ENCODE assay signal across 29 mouse cellular contexts in the genomic region with DNA sequence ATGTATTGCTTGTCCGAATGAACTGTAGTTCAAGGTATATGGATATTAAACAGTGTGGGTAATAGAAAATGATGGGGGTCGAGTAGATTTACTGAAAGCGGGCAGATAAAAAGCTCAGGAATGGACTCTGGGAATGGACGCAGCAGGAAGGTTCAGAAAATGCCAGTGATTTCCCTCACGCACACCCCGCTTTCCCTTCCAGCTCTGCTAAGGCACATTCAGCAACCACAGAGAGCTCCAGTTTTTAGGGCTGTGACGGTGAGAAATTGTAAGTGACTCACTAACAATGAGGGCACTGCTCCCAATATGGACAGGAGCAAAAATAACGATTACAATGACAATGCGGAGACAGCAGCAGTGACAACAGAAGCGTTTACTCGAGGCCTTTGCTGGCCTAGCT. TPM values are rescaled to one million over a fixed set of nuclear protein-coding genes. Genes with fewer than 3 reads are reported as not detected.
A peak's percentile ranks its signal among the peaks of the same experiment; 100 is the strongest.
DNase-seq lines count a peak whose midpoint lies in the region; ATAC-seq and TF ChIP-seq lines count a peak whose summit lies in the region.
"Had no signal": no experiment of that assay in that cellular context is flagged by ENCODE, and none has a peak within 500 bp of the region (broad histone marks: within the 10 kb centered on the region; RNA-seq: fewer than 3 reads in every experiment).

No protein-coding gene starts in this region.

- no peak overlapping the region for H3K4me3 ChIP-seq in forebrain, postnatal 0 days (ENCODE audit: low read depth, low read length)
- H3K4me3 ChIP-seq in forebrain, embryonic 12.5 days (replicated peaks) = no peak overlapping the region
- no peak overlapping the region for H3K4me3 ChIP-seq in midbrain, embryonic 14.5 days (replicated peaks; ENCODE audit: low read depth, low read length)
- H3K4me3 ChIP-seq in midbrain, embryonic 10.5 days = no peak overlapping the region
- H3K4me3 ChIP-seq in hindbrain, postnatal 0 days (ENCODE audit: low read length) = no peak overlapping the region
- no peak overlapping the region for H3K4me3 ChIP-seq in neural tube, embryonic 15.5 days (replicated peaks)
- H3K4me3 ChIP-seq: embryonic facial prominence, embryonic 10.5 days; gastrocnemius, adult 2 months; left cerebral cortex, adult 2 months; stomach, embryonic 15.5 days had no signal

- ATAC-seq in forebrain, postnatal 0 days = peak; percentile 67; the same call in 1 of the 2 replicates
- no peak for ATAC-seq in forebrain, embryonic 12.5 days (ENCODE audit: low FRiP score)
- ATAC-seq in midbrain, embryonic 14.5 days (ENCODE audit: low FRiP score, low TSS enrichment) = no peak
- peak; percentile 66 for ATAC-seq in hindbrain, postnatal 0 days
- ATAC-seq in neural tube, embryonic 15.5 days (ENCODE audit: low FRiP score) = peak; percentile 73
- ATAC-seq: inflammation-experienced regulatory T-cells, adult 6 months; Patski had no signal

- WGBS in forebrain, postnatal 0 days = 62% methylated on average over 11 of the region's 11 CpGs
- WGBS in forebrain, embryonic 12.5 days = 73% methylated on average over 11 of the region's 11 CpGs
- 66% methylated on average over 11 of the region's 11 CpGs for WGBS in midbrain, embryonic 14.5 days
- 83% methylated on average over 11 of the region's 11 CpGs for WGBS in midbrain, embryonic 10.5 days
- WGBS in hindbrain, postnatal 0 days = 64% methylated on average over 11 of the region's 11 CpGs
- WGBS in neural tube, embryonic 15.5 days = 64% methylated on average over 11 of the region's 11 CpGs

- H3K9me3 ChIP-seq in forebrain, postnatal 0 days (ENCODE audit: low read length) = no peaks in the 10 kb centered on the region
- no peaks in the 10 kb centered on the region for H3K9me3 ChIP-seq in forebrain, embryonic 12.5 days
- H3K9me3 ChIP-seq in midbrain, embryonic 14.5 days (ENCODE audit: control insufficient read depth, low read length) = no peaks in the 10 kb centered on the region
- no peaks in the 10 kb centered on the region for H3K9me3 ChIP-seq in midbrain, embryonic 10.5 days (replicated peaks)
- H3K9me3 ChIP-seq in hindbrain, postnatal 0 days (ENCODE audit: low read length) = no peaks in the 10 kb centered on the region
- no peaks in the 10 kb centered on the region for H3K9me3 ChIP-seq in neural tube, embryonic 15.5 days (replicated peaks)
- H3K9me3 ChIP-seq: embryonic facial prominence, embryonic 10.5 days; G1E; stomach, embryonic 15.5 days had no signal

- peak; percentile 14 for DNase-seq in forebrain, postnatal 0 days
- DNase-seq in midbrain, embryonic 14.5 days = peak; percentile 60
- no peak for DNase-seq in midbrain, embryonic 10.5 days (ENCODE audit: low spot score)
- DNase-seq in hindbrain, postnatal 0 days (ENCODE audit: low spot score) = peak; percentile 47
- no peak for DNase-seq in spleen, postnatal 4 days (ENCODE audit: low spot score in 2 of 2)
- DNase-seq: adrenal gland, adult 8-10 months; B cell, adult 2 months; cerebellum, adult 9-11 months; gastrocnemius, adult 2 months; kidney, adult 2 months; lung, postnatal 14 days; right cerebral cortex, adult 18-20 months; right cerebral cortex, postnatal 4 days; thymus, postnatal 36 days had no signal

- H3K4me2 ChIP-seq in forebrain, postnatal 0 days (ENCODE audit: low read depth) = no peak overlapping the region
- no peak overlapping the region for H3K4me2 ChIP-seq in forebrain, embryonic 12.5 days
- H3K4me2 ChIP-seq in midbrain, embryonic 14.5 days (ENCODE audit: low read length) = peak overlapping the region; percentile 25; the same call in 1 of the 2 replicates
- 0 out of 2 replicates have a peak overlapping the region, but pooled peaks have one; percentile 16 for H3K4me2 ChIP-seq in hindbrain, postnatal 0 days (ENCODE audit: low read depth, low read length)
- H3K4me2 ChIP-seq in neural tube, embryonic 15.5 days = peak overlapping the region; percentile 7; the same call in 1 of the 2 replicates
- H3K4me2 ChIP-seq: stomach, embryonic 15.5 days had no signal

- H3K4me1 ChIP-seq in forebrain, postnatal 0 days (ENCODE audit: insufficient read depth) = no peaks in the 10 kb centered on the region
- no peaks in the 10 kb centered on the region for H3K4me1 ChIP-seq in forebrain, embryonic 12.5 days
- no peaks in the 10 kb centered on the region for H3K4me1 ChIP-seq in midbrain, embryonic 14.5 days (ENCODE audit: control insufficient read depth, insufficient read depth, low read length)
- H3K4me1 ChIP-seq in midbrain, embryonic 10.5 days = no peaks in the 10 kb centered on the region
- H3K4me1 ChIP-seq in hindbrain, postnatal 0 days (ENCODE audit: insufficient read depth, low read length) = no peaks in the 10 kb centered on the region
- no peaks in the 10 kb centered on the region for H3K4me1 ChIP-seq in neural tube, embryonic 15.5 days
- H3K4me1 ChIP-seq: embryonic facial prominence, embryonic 10.5 days; stomach, embryonic 15.5 days had no signal

- no peak for TF ChIP-seq CTCF in forebrain, postnatal 0 days (IDR thresholded peaks at IDR 0.05; ENCODE audit: low read depth)
- no peak for TF ChIP-seq CTCF in hindbrain, postnatal 0 days (IDR thresholded peaks at IDR 0.05; ENCODE audit: low read depth)

- H3K36me3 ChIP-seq in forebrain, postnatal 0 days (ENCODE audit: insufficient read depth) = no peaks in the 10 kb centered on the region
- H3K36me3 ChIP-seq in forebrain, embryonic 12.5 days (replicated peaks) = no peaks in the 10 kb centered on the region; the same call in 1 of the 2 replicates
- H3K36me3 ChIP-seq in midbrain, embryonic 14.5 days (ENCODE audit: control insufficient read depth, insufficient read depth, low read length) = no peaks in the 10 kb centered on the region
- H3K36me3 ChIP-seq in midbrain, embryonic 10.5 days = no peaks in the 10 kb centered on the region
- no peaks in the 10 kb centered on the region for H3K36me3 ChIP-seq in hindbrain, postnatal 0 days (ENCODE audit: insufficient read depth, low read length)
- no peaks in the 10 kb centered on the region for H3K36me3 ChIP-seq in neural tube, embryonic 15.5 days
- H3K36me3 ChIP-seq: embryonic facial prominence, embryonic 10.5 days; stomach, embryonic 15.5 days had no signal

- H3K9ac ChIP-seq in forebrain, postnatal 0 days = no peak overlapping the region
- no peak overlapping the region for H3K9ac ChIP-seq in forebrain, embryonic 12.5 days
- H3K9ac ChIP-seq in midbrain, embryonic 14.5 days (replicated peaks; ENCODE audit: low read length) = no peak overlapping the region
- H3K9ac ChIP-seq in hindbrain, postnatal 0 days (replicated peaks; ENCODE audit: low read length) = no peak overlapping the region
- H3K9ac ChIP-seq in neural tube, embryonic 15.5 days (replicated peaks) = no peak overlapping the region
- H3K9ac ChIP-seq: stomach, embryonic 15.5 days had no signal

- H3K27ac ChIP-seq in forebrain, postnatal 0 days (ENCODE audit: low read depth, low read length) = no peak overlapping the region
- no peak overlapping the region for H3K27ac ChIP-seq in forebrain, embryonic 12.5 days
- H3K27ac ChIP-seq in midbrain, embryonic 14.5 days (replicated peaks; ENCODE audit: low read depth, low read length) = 0 out of 2 replicates have a peak overlapping the region, but pooled peaks have one; percentile 45
- no peak overlapping the region for H3K27ac ChIP-seq in midbrain, embryonic 10.5 days (replicated peaks)
- no peak overlapping the region for H3K27ac ChIP-seq in hindbrain, postnatal 0 days
- H3K27ac ChIP-seq in neural tube, embryonic 15.5 days (replicated peaks) = no peak overlapping the region
- H3K27ac ChIP-seq: embryonic facial prominence, embryonic 10.5 days; gastrocnemius, adult 2 months; kidney, postnatal 0 days; left cerebral cortex, adult 2 months; stomach, embryonic 15.5 days had no signal

- no peaks in the 10 kb centered on the region for H3K27me3 ChIP-seq in forebrain, postnatal 0 days (ENCODE audit: insufficient read depth, low read length)
- H3K27me3 ChIP-seq in forebrain, embryonic 12.5 days = no peaks in the 10 kb centered on the region
- H3K27me3 ChIP-seq in midbrain, embryonic 14.5 days (ENCODE audit: control insufficient read depth, insufficient read depth, low read length) = no peaks in the 10 kb centered on the region
- peaks cover 31% of the 10 kb centered on the region for H3K27me3 ChIP-seq in midbrain, embryonic 10.5 days (ENCODE audit: low read depth, poor library complexity, severe bottlenecking)
- no peaks in the 10 kb centered on the region for H3K27me3 ChIP-seq in hindbrain, postnatal 0 days (ENCODE audit: insufficient read depth, low read length)
- H3K27me3 ChIP-seq in neural tube, embryonic 15.5 days (replicated peaks) = no peaks in the 10 kb centered on the region; the same call in 1 of the 2 replicates
- H3K27me3 ChIP-seq: CH12.LX; stomach, embryonic 15.5 days had no signal

RNA-seq across cellular contexts. Expression of a gene that starts 14.7 kb away (rescaled TPM):
- 5.5 and 5.6 TPM in 2 replicates for total RNA-seq in forebrain, postnatal 0 days (2014; rRNA removed)
- polyA plus RNA-seq in forebrain, postnatal 0 days (2015; fragmentation: Nextera tagmentation; extraction: Ambion mirVana) = 3.1 and 3.3 TPM in 2 replicates
- polyA plus RNA-seq in forebrain, embryonic 12.5 days (2016; fragmentation: Nextera tagmentation; extraction: Ambion mirVana) = 8.3 and 9.3 TPM in 2 replicates
- 3.2 and 5.9 TPM in 2 replicates for polyA plus RNA-seq in midbrain, embryonic 14.5 days (2014; fragmentation: Nextera tagmentation; extraction: Ambion mirVana)
- 7.6 and 8.4 TPM in 2 replicates for polyA plus RNA-seq in midbrain, embryonic 10.5 days (2016; fragmentation: Nextera tagmentation; extraction: Ambion mirVana)
- total RNA-seq in hindbrain, postnatal 0 days (2014; rRNA removed) = 6.1 and 6.4 TPM in 2 replicates
- 6.3 TPM in 2 replicates for polyA plus RNA-seq in hindbrain, postnatal 0 days (2015; fragmentation: Nextera tagmentation; extraction: Ambion mirVana)
- 7.1 and 10.6 TPM in 2 replicates for polyA plus RNA-seq in neural tube, embryonic 15.5 days (2015; fragmentation: Nextera tagmentation; extraction: Ambion mirVana)

RNA-seq across cellular contexts. Expression of a gene that starts 32.9 kb away (rescaled TPM):
- total RNA-seq in forebrain, postnatal 0 days (2014; rRNA removed) = 201 and 218 TPM in 2 replicates
- polyA plus RNA-seq in forebrain, postnatal 0 days (2015; fragmentation: Nextera tagmentation; extraction: Ambion mirVana) = 111 and 133 TPM in 2 replicates
- 45.5 and 45.6 TPM in 2 replicates for polyA plus RNA-seq in forebrain, embryonic 12.5 days (2016; fragmentation: Nextera tagmentation; extraction: Ambion mirVana)
- polyA plus RNA-seq in midbrain, embryonic 14.5 days (2014; fragmentation: Nextera tagmentation; extraction: Ambion mirVana) = 91.3 and 91.7 TPM in 2 replicates
- polyA plus RNA-seq in midbrain, embryonic 10.5 days (2016; fragmentation: Nextera tagmentation; extraction: Ambion mirVana) = 10.7 and 18.4 TPM in 2 replicates
- total RNA-seq in hindbrain, postnatal 0 days (2014; rRNA removed) = 135 and 139 TPM in 2 replicates
- polyA plus RNA-seq in hindbrain, postnatal 0 days (2015; fragmentation: Nextera tagmentation; extraction: Ambion mirVana) = 92.4 and 93.4 TPM in 2 replicates
- polyA plus RNA-seq in neural tube, embryonic 15.5 days (2015; fragmentation: Nextera tagmentation; extraction: Ambion mirVana) = 104 and 132 TPM in 2 replicates
- total RNA-seq: CH12.LX; G1E; megakaryocyte progenitor cell, adult 5-6 weeks had no signal
- polyA plus RNA-seq: G1E; inflammation-experienced regulatory T-cells, adult 6 months; Patski had no signal

RNA-seq across cellular contexts. Expression of a gene that starts 40.4 kb away (rescaled TPM):
- total RNA-seq in forebrain, postnatal 0 days (2014; rRNA removed) = not detected in 2 replicates
- 0.10 TPM in 1 of 2 replicates, not detected in the other for polyA plus RNA-seq in forebrain, postnatal 0 days (2015; fragmentation: Nextera tagmentation; extraction: Ambion mirVana)
- 0.08 and 0.14 TPM in 2 replicates for polyA plus RNA-seq in forebrain, embryonic 12.5 days (2016; fragmentation: Nextera tagmentation; extraction: Ambion mirVana)
- polyA plus RNA-seq in midbrain, embryonic 14.5 days (2014; fragmentation: Nextera tagmentation; extraction: Ambion mirVana) = 0.17 TPM in 1 of 2 replicates, not detected in the other
- not detected in 2 replicates for polyA plus RNA-seq in midbrain, embryonic 10.5 days (2016; fragmentation: Nextera tagmentation; extraction: Ambion mirVana)
- total RNA-seq in hindbrain, postnatal 0 days (2014; rRNA removed) = not detected in 2 replicates
- 0.09 and 0.37 TPM in 2 replicates for polyA plus RNA-seq in hindbrain, postnatal 0 days (2015; fragmentation: Nextera tagmentation; extraction: Ambion mirVana)
- 0.26 and 0.32 TPM in 2 replicates for polyA plus RNA-seq in neural tube, embryonic 15.5 days (2015; fragmentation: Nextera tagmentation; extraction: Ambion mirVana)
- total RNA-seq: layer of hippocampus, postnatal 10 days; left cerebral cortex, adult 2 months; left cerebral cortex, postnatal 36 days; liver, adult 2 months had no signal
- polyA plus RNA-seq: embryonic facial prominence, embryonic 10.5 days; G1E; liver, adult 2 months; liver, embryonic 16.5 days had no signal

RNA-seq across cellular contexts. Expression of a gene that starts 45.8 kb away (rescaled TPM):
- 2.8 TPM in 2 replicates for total RNA-seq in forebrain, postnatal 0 days (2014; rRNA removed)
- 3.2 and 3.5 TPM in 2 replicates for polyA plus RNA-seq in forebrain, postnatal 0 days (2015; fragmentation: Nextera tagmentation; extraction: Ambion mirVana)
- 26.2 and 28.8 TPM in 2 replicates for polyA plus RNA-seq in forebrain, embryonic 12.5 days (2016; fragmentation: Nextera tagmentation; extraction: Ambion mirVana)
- 5.7 and 8.6 TPM in 2 replicates for polyA plus RNA-seq in midbrain, embryonic 14.5 days (2014; fragmentation: Nextera tagmentation; extraction: Ambion mirVana)
- polyA plus RNA-seq in midbrain, embryonic 10.5 days (2016; fragmentation: Nextera tagmentation; extraction: Ambion mirVana) = 29.8 and 31.3 TPM in 2 replicates
- total RNA-seq in hindbrain, postnatal 0 days (2014; rRNA removed) = 4.7 and 7.4 TPM in 2 replicates
- 6.6 and 6.7 TPM in 2 replicates for polyA plus RNA-seq in hindbrain, postnatal 0 days (2015; fragmentation: Nextera tagmentation; extraction: Ambion mirVana)
- 5.9 and 11.3 TPM in 2 replicates for polyA plus RNA-seq in neural tube, embryonic 15.5 days (2015; fragmentation: Nextera tagmentation; extraction: Ambion mirVana)
- polyA plus RNA-seq: liver, adult 2 months had no signal

Comparison
In these comparisons a context has a peak if more than half of its experiments do, and no peak if none do; other contexts are left out.
1. ATAC-seq: peak in forebrain, postnatal 0 days (single experiment), hindbrain, postnatal 0 days (single experiment) and neural tube, embryonic 15.5 days (single experiment); none in forebrain, embryonic 12.5 days (single experiment) and midbrain, embryonic 14.5 days (single experiment).
2. DNase-seq: peak in forebrain, postnatal 0 days (single experiment), midbrain, embryonic 14.5 days (single experiment) and hindbrain, postnatal 0 days (single experiment); none in midbrain, embryonic 10.5 days (single experiment) and spleen, postnatal 4 days (0 of 2).
3. H3K4me2 ChIP-seq: peak in midbrain, embryonic 14.5 days (single experiment), hindbrain, postnatal 0 days (single experiment) and neural tube, embryonic 15.5 days (single experiment); none in forebrain, postnatal 0 days (single experiment) and forebrain, embryonic 12.5 days (single experiment).